Mouse (Mus musculus): ENCODE measurements at regions not wholly inside any gene's neighbourhood (a gene's known extent, or its start where the extent isn't known, plus 50 kb on each side); places are given as distances from the start of the nearest gene placed in this dataset.

DNA sequence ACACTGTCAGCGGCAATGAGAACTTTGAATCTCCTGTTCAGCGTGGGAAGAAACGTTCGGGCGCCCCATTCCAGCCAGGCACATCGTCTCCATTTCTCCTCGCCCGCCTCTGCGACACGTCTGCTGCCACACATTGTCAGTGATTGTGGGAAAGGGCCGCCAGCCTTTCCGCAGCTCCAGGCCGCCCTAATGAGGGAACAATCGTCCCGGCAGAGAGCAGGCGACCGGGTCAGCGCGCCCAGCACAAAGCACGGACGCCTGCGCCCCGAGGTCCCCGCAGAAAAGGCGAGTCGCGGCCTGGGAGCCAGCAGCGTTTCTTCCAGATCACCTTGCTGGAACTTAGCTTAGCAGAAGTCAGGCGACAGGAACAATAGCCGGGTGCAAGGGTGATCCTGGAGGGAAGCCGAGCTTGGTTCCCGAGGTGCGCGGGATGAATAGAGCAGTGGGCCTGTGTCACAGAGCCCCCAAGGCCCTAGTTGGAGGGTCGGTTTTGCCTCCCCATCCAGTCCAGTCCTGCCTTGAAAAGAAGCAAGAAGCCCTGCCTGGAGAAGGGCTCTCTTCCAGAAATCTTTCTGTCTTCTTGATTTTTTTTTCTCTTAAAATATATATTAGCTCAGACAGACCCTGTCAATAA is 203.8 kb upstream of the Pou3f3 start:
- H3K27me3 ChIP-seq (ENCODE audit: control insufficient read depth, insufficient read depth, low read length) = no peaks in the 10 kb centered on the region; the same call in 1 of the 2 replicates
- H3K4me1 ChIP-seq (ENCODE audit: control insufficient read depth, insufficient read depth, low read length) = peaks cover 14% of the 10 kb centered on the region; the same call in 1 of the 2 replicates
- H3K36me3 ChIP-seq (ENCODE audit: control insufficient read depth, insufficient read depth, low read length) = no peaks in the 10 kb centered on the region
- ATAC-seq (ENCODE audit: insufficient read depth, low FRiP score, low TSS enrichment) (peak; percentile 51), DNase-seq (ENCODE audit: low spot score) (peak; percentile 66)
- H3K4me3 ChIP-seq (ENCODE audit: low read depth, low read length) = peak overlapping the region; percentile 31
- H3K27ac ChIP-seq (ENCODE audit: low read depth, low read length) = peak overlapping the region; percentile 95
- H3K9ac ChIP-seq (ENCODE audit: low read length) = peak overlapping the region; percentile 62
- no peaks in the 10 kb centered on the region for H3K9me3 ChIP-seq (ENCODE audit: control insufficient read depth, low read length)
- WGBS = 1% methylated on average over 35 of the region's 35 CpGs
- peak overlapping the region; percentile 58 for H3K4me2 ChIP-seq (ENCODE audit: low read depth)

DNA sequence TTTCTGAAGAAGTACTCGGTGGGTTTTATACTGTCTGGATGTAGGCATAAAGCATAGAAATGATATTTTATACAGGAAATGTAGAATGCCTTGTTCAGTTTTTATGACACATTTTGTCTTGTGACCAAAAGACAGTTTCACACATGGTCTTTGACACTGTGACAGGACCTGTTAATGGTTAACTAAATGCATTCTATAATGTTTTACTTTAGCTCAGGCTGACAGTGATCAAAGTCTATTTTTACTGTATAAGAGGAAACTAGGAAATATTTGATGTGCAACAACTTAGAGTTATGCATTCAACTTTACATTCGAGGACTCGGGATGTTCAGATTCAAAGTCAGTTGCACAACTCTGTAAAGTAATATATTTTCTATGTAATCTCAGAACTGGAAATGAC is 199.5 kb upstream of the Pou3f3 start:
- 71% methylated on average over 3 of the region's 3 CpGs for WGBS
- Histone ChIP-seq H3K36me3 (ENCODE audit: control insufficient read depth, insufficient read depth, low read length) (no peaks in the 10 kb centered on the region), H3K9me3 (ENCODE audit: control insufficient read depth, low read length) (no peaks in the 10 kb centered on the region), H3K9ac (ENCODE audit: low read length) (no peak overlapping the region), H3K27ac (ENCODE audit: low read depth, low read length) (no peak overlapping the region), H3K4me1 (ENCODE audit: control insufficient read depth, insufficient read depth, low read length) (peaks cover 12% of the 10 kb centered on the region; the same call in 1 of the 2 replicates), H3K27me3 (ENCODE audit: control insufficient read depth, insufficient read depth, low read length) (no peaks in the 10 kb centered on the region; the same call in 1 of the 2 replicates), H3K4me3 (ENCODE audit: low read depth, low read length) (no peak overlapping the region), H3K4me2 (ENCODE audit: low read depth) (no peak overlapping the region)
- no peak for DNase-seq (ENCODE audit: low spot score)
- no peak for ATAC-seq (ENCODE audit: insufficient read depth, low FRiP score, low TSS enrichment)

GRCm38 (mm10) chr1:42496433-42496832 is 199.1 kb upstream of the Pou3f3 start:
- ATAC-seq (ENCODE audit: insufficient read depth, low FRiP score, low TSS enrichment) (no peak), DNase-seq (ENCODE audit: low spot score) (no peak)
- WGBS = 79% methylated on average over 6 of the region's 6 CpGs
- no peaks in the 10 kb centered on the region; the same call in 1 of the 2 replicates for H3K27me3 ChIP-seq (ENCODE audit: control insufficient read depth, insufficient read depth, low read length)
- H3K4me2 ChIP-seq (ENCODE audit: low read depth) = no peak overlapping the region
- H3K4me3 ChIP-seq (ENCODE audit: low read depth, low read length) = no peak overlapping the region
- peaks cover 8% of the 10 kb centered on the region; the same call in 1 of the 2 replicates for H3K4me1 ChIP-seq (ENCODE audit: control insufficient read depth, insufficient read depth, low read length)
- H3K36me3 ChIP-seq (ENCODE audit: control insufficient read depth, insufficient read depth, low read length) = no peaks in the 10 kb centered on the region
- no peak overlapping the region for H3K27ac ChIP-seq (ENCODE audit: low read depth, low read length)
- no peak overlapping the region for H3K9ac ChIP-seq (ENCODE audit: low read length)
- H3K9me3 ChIP-seq (ENCODE audit: control insufficient read depth, low read length) = no peaks in the 10 kb centered on the region

DNA sequence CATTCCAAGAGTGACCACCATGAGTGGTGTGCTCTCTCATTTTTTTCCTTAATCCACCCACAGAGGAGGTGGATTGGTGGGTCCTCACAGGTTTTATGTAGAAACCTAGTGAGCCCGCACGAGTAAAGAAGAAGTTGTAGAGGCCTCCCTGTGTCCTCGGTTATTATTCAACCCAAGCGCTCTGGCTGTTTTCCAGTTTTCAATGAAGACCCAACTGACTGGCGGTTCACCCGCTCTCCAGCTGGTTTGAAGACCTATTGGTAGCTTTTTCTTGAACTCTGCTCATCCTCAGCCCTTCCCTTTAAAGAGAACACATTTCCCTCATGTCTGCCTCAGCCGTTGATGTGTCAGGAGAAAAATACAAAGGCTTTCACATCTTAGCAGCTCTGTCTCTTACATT is 196.7 kb upstream of the Pou3f3 start:
- Histone ChIP-seq H3K9ac (ENCODE audit: low read length) (no peak overlapping the region), H3K9me3 (ENCODE audit: control insufficient read depth, low read length) (no peaks in the 10 kb centered on the region), H3K4me1 (ENCODE audit: control insufficient read depth, insufficient read depth, low read length) (0 out of 2 replicates have a peak, but pooled peaks cover 3% of the 10 kb centered on the region), H3K36me3 (ENCODE audit: control insufficient read depth, insufficient read depth, low read length) (no peaks in the 10 kb centered on the region), H3K27ac (ENCODE audit: low read depth, low read length) (no peak overlapping the region), H3K27me3 (ENCODE audit: control insufficient read depth, insufficient read depth, low read length) (no peaks in the 10 kb centered on the region), H3K4me2 (ENCODE audit: low read depth) (no peak overlapping the region), H3K4me3 (ENCODE audit: low read depth, low read length) (no peak overlapping the region)
- no peak for DNase-seq (ENCODE audit: low spot score)
- WGBS = 89% methylated on average over 7 of the region's 7 CpGs
- ATAC-seq (ENCODE audit: insufficient read depth, low FRiP score, low TSS enrichment) = no peak

DNA sequence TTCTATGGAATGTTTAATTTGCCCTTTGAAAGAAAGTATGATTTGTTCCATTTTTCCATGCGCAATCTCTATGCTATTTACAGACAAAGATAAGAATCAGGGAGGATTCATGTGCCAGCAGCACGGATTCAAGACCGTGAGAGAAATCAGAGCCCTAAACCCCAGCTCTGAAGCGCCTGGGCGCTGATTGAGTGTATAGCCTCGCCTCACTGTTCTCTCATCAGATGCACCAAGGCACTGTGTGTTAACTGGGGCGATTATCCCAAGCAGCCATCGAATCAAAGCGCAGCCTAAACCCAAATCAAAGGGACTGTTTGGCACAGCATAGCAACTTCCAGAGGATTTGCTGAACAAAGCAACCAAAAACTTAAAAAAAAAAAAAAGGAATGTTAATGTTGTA is 191.1 kb upstream of the Pou3f3 start:
- Histone ChIP-seq H3K4me2 (ENCODE audit: low read depth) (no peak overlapping the region), H3K9ac (ENCODE audit: low read length) (no peak overlapping the region), H3K4me1 (ENCODE audit: control insufficient read depth, insufficient read depth, low read length) (0 out of 2 replicates have a peak, but pooled peaks cover 3% of the 10 kb centered on the region), H3K27me3 (ENCODE audit: control insufficient read depth, insufficient read depth, low read length) (no peaks in the 10 kb centered on the region), H3K36me3 (ENCODE audit: control insufficient read depth, insufficient read depth, low read length) (no peaks in the 10 kb centered on the region), H3K27ac (ENCODE audit: low read depth, low read length) (no peak overlapping the region), H3K9me3 (ENCODE audit: control insufficient read depth, low read length) (no peaks in the 10 kb centered on the region), H3K4me3 (ENCODE audit: low read depth, low read length) (no peak overlapping the region)
- 81% methylated on average over 9 of the region's 9 CpGs for WGBS
- DNase-seq (ENCODE audit: low spot score) (no peak), ATAC-seq (ENCODE audit: insufficient read depth, low FRiP score, low TSS enrichment) (no peak)

- H3K4me3 ChIP-seq (ENCODE audit: low read depth, low read length) = no peak overlapping the region
- no peak overlapping the region for H3K9ac ChIP-seq (ENCODE audit: low read length)
- DNase-seq (ENCODE audit: low spot score) (no peak), ATAC-seq (ENCODE audit: insufficient read depth, low FRiP score, low TSS enrichment) (no peak)
- H3K4me2 ChIP-seq (ENCODE audit: low read depth) = no peak overlapping the region
- 0 out of 2 replicates have a peak, but pooled peaks cover 3% of the 10 kb centered on the region for H3K4me1 ChIP-seq (ENCODE audit: control insufficient read depth, insufficient read depth, low read length)
- H3K27me3 ChIP-seq (ENCODE audit: control insufficient read depth, insufficient read depth, low read length) = no peaks in the 10 kb centered on the region
- no peak overlapping the region for H3K27ac ChIP-seq (ENCODE audit: low read depth, low read length)
- no peaks in the 10 kb centered on the region for H3K36me3 ChIP-seq (ENCODE audit: control insufficient read depth, insufficient read depth, low read length)
- H3K9me3 ChIP-seq (ENCODE audit: control insufficient read depth, low read length) = no peaks in the 10 kb centered on the region
- WGBS = 65% methylated on average over 10 of the region's 10 CpGs
Observed at GRCm38 (mm10) chr1:42505048-42505729, 190.4 kb upstream of the Pou3f3 start.

DNA sequence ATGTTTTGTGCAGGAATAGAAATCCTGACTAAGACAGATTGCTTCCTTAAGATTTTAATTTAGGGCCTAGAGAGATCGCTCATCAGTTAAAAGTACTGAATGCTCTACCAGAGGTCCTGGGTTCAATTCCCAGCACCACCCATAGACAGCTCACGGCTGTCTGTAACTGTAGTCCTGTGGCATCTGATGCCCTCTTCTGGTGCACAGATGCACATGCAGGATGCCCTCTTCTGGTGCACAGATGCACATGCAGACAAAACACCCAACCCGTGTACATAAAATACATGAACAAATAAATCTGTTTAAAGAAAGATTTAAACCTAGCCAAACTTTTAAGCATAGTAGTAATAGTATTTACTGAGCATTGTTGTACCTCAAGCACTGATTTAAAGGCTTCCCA is 181.2 kb upstream of the Pou3f3 start:
- Histone ChIP-seq H3K9me3 (ENCODE audit: control insufficient read depth, low read length) (no peaks in the 10 kb centered on the region), H3K4me3 (ENCODE audit: low read depth, low read length) (no peak overlapping the region), H3K4me2 (ENCODE audit: low read depth) (no peak overlapping the region), H3K4me1 (ENCODE audit: control insufficient read depth, insufficient read depth, low read length) (no peaks in the 10 kb centered on the region), H3K36me3 (ENCODE audit: control insufficient read depth, insufficient read depth, low read length) (no peaks in the 10 kb centered on the region), H3K9ac (ENCODE audit: low read length) (no peak overlapping the region), H3K27ac (ENCODE audit: low read depth, low read length) (no peak overlapping the region), H3K27me3 (ENCODE audit: control insufficient read depth, insufficient read depth, low read length) (no peaks in the 10 kb centered on the region)
- DNase-seq (ENCODE audit: low spot score) = no peak
- 96% methylated on average over 3 of the region's 3 CpGs for WGBS
- no peak for ATAC-seq (ENCODE audit: insufficient read depth, low FRiP score, low TSS enrichment)

GRCm38 (mm10) chr1:42524401-42524800 is 171.2 kb upstream of the Pou3f3 start:
- H3K4me2 ChIP-seq (ENCODE audit: low read depth) = no peak overlapping the region
- no peaks in the 10 kb centered on the region for H3K4me1 ChIP-seq (ENCODE audit: control insufficient read depth, insufficient read depth, low read length)
- ATAC-seq (ENCODE audit: insufficient read depth, low FRiP score, low TSS enrichment) (no peak), DNase-seq (ENCODE audit: low spot score) (no peak)
- no peak overlapping the region for H3K27ac ChIP-seq (ENCODE audit: low read depth, low read length)
- H3K4me3 ChIP-seq (ENCODE audit: low read depth, low read length) = no peak overlapping the region
- H3K9ac ChIP-seq (ENCODE audit: low read length) = no peak overlapping the region
- 57% methylated on average over 4 of the region's 4 CpGs for WGBS
- no peaks in the 10 kb centered on the region for H3K36me3 ChIP-seq (ENCODE audit: control insufficient read depth, insufficient read depth, low read length)
- H3K9me3 ChIP-seq (ENCODE audit: control insufficient read depth, low read length) = no peaks in the 10 kb centered on the region
- H3K27me3 ChIP-seq (ENCODE audit: control insufficient read depth, insufficient read depth, low read length) = no peaks in the 10 kb centered on the region
